In genomic region chr12:86798773-86799540, GRCm38 (mm10) we compare ENCODE assay signal across 8 mouse cellular contexts.
DNase-seq lines count a peak whose midpoint lies in the region; ATAC-seq lines count a peak whose summit lies in the region.

No protein-coding gene starts in this region.

- H3K4me3 ChIP-seq in midbrain, embryonic 14.5 days (replicated peaks; ENCODE audit: low read depth, low read length): no peak overlapping the region

- H3K4me2 ChIP-seq in midbrain, embryonic 14.5 days (ENCODE audit: low read length): peak overlapping the region; percentile 40

- H3K9me3 ChIP-seq in midbrain, embryonic 14.5 days (ENCODE audit: control insufficient read depth, low read length): no peaks in the 10 kb centered on the region

- H3K27me3 ChIP-seq in midbrain, embryonic 14.5 days (ENCODE audit: control insufficient read depth, insufficient read depth, low read length): no peaks in the 10 kb centered on the region

- H3K27ac ChIP-seq in midbrain, embryonic 14.5 days (replicated peaks; ENCODE audit: low read depth, low read length): peak overlapping the region; percentile 99

- ATAC-seq in midbrain, embryonic 14.5 days (ENCODE audit: low FRiP score, low TSS enrichment): no peak
- no peak for ATAC-seq in inflammation-experienced regulatory T-cells, adult 6 months

- peaks cover 53% of the 10 kb centered on the region for H3K4me1 ChIP-seq in midbrain, embryonic 14.5 days (ENCODE audit: control insufficient read depth, insufficient read depth, low read length)

- 16% methylated on average over 14 of the region's 14 CpGs for WGBS in midbrain, embryonic 14.5 days

- peak overlapping the region; percentile 49 for H3K9ac ChIP-seq in midbrain, embryonic 14.5 days (replicated peaks; ENCODE audit: low read length)

- H3K36me3 ChIP-seq in midbrain, embryonic 14.5 days (ENCODE audit: control insufficient read depth, insufficient read depth, low read length): no peaks in the 10 kb centered on the region

- DNase-seq in adipocyte (ENCODE audit: low spot score): peak; percentile 87
- DNase-seq in cerebellum, postnatal 4 days (ENCODE audit: low spot score in 2 of 2): peak; percentile 85 to 94
- DNase-seq in gastrocnemius, postnatal 10 days: peak; percentile 92
- DNase-seq in induced T-regulatory cell, adult 2 months (ENCODE audit: low read depth): peak; percentile 69
- peak; percentile 91 to 94 for DNase-seq in left cerebral cortex, postnatal 25 days (ENCODE audit: low spot score in 2 of 2)
- DNase-seq in midbrain, embryonic 14.5 days: peak; percentile 95
- peak; percentile 58 to 80 for DNase-seq in spleen, postnatal 14 days (ENCODE audit: low spot score in 2 of 2)

- intact Hi-C loops in left cerebral cortex, postnatal 25 days (cut with DNase I): no loop called here
